Mouse (Mus musculus) adrenal gland, adult 8-10 months (tissue): ENCODE data around the gene Fnbp1l. TPM values are rescaled to one million over a fixed set of nuclear protein-coding genes. Genes with fewer than 3 reads are reported as not detected.

ENCODE experiments used
- DNase-seq: peaks from one replicate; pipeline ENCODE4 v3.0.0; 2022
- total RNA-seq, 4 experiments: library from RNA; stranded (reverse); gene quantifications; 2 replicates each; pipeline ENCODE4 v1.2.4; 2022

The Fnbp1l gene
- 10 to 100 TPM; 14.5 to 32.5 (median 22.5) TPM for total RNA-seq

- DNase-seq: peak; percentile 67
These were observed at the start of gene Fnbp1l for GRCm38 (mm10) chr3:122618991-122619930. Fnbp1l (minus strand) TSS chr3:122619715.

GRCm38 (mm10) chr3:122660795-122661194 is 41.3 kb upstream of the Fnbp1l start:
- DNase-seq: no peak

GRCm38 (mm10) chr3:122659261-122659917 is 39.9 kb upstream of the Fnbp1l start:
- no peak for DNase-seq

GRCm38 (mm10) chr3:122647195-122647837 is 27.8 kb upstream of the Fnbp1l start:
- no peak for DNase-seq

- DNase-seq: no peak
These were observed 20.8 kb upstream of the Fnbp1l start for GRCm38 (mm10) chr3:122640286-122640685.

- no peak for DNase-seq
These were observed 19.6 kb upstream of the Fnbp1l start for GRCm38 (mm10) chr3:122639197-122639475.

- DNase-seq: peak; percentile 90
These were observed 19.0 kb upstream of the Fnbp1l start for GRCm38 (mm10) chr3:122638329-122639196.

- DNase-seq: no peak
These were observed 17.8 kb upstream of the Fnbp1l start for GRCm38 (mm10) chr3:122637280-122637679.

GRCm38 (mm10) chr3:122635246-122635645 is 15.7 kb upstream of the Fnbp1l start:
- no peak for DNase-seq

- DNase-seq: no peak
These were observed 10.1 kb upstream of the Fnbp1l start for GRCm38 (mm10) chr3:122629580-122629979.

GRCm38 (mm10) chr3:122628956-122629355 is 9.4 kb upstream of the Fnbp1l start:
- no peak for DNase-seq

- no peak for DNase-seq
These were observed 9.0 kb upstream of the Fnbp1l start for GRCm38 (mm10) chr3:122628546-122628945.

- DNase-seq: no peak
These were observed 8.3 kb upstream of the Fnbp1l start for GRCm38 (mm10) chr3:122627846-122628245.

- DNase-seq: no peak
These were observed 5.1 kb upstream of the Fnbp1l start for GRCm38 (mm10) chr3:122624591-122624990.

GRCm38 (mm10) chr3:122620285-122620931 is 893 bp upstream of the Fnbp1l start:
- peak; percentile 53 for DNase-seq

- peak; percentile 37 for DNase-seq
These were observed 393 bp upstream of the Fnbp1l start for GRCm38 (mm10) chr3:122619931-122620284.

- no peak for DNase-seq
These were observed 1.1 kb downstream of the Fnbp1l start for GRCm38 (mm10) chr3:122618402-122618801.

GRCm38 (mm10) chr3:122617613-122618340 is 1.7 kb downstream of the Fnbp1l start:
- DNase-seq: no peak

GRCm38 (mm10) chr3:122612537-122612936 is 7.0 kb downstream of the Fnbp1l start:
- no peak for DNase-seq

- DNase-seq: no peak
These were observed 7.8 kb downstream of the Fnbp1l start for GRCm38 (mm10) chr3:122611761-122612160.
